Mouse (Mus musculus) ovary, adult 10 weeks (tissue): Measurements from ENCODE around the gene Kifap3. TPM values are rescaled to one million over a fixed set of nuclear protein-coding genes. Genes with fewer than 3 reads are reported as not detected.

Experiments
- polyA plus RNA-seq: library from polyadenylated mRNA; stranded (reverse); fragments of 350-450 nt; fragmentation: Illumina TruSeq; extraction: RNeasy Lipid Tissue Mini Kit (QIAGEN cat#74804); gene quantifications from one replicate; pipeline ENCODE4 v1.2.3, GENCODE M21; 2014

Kifap3 gene
- polyA plus RNA-seq = 71.0 TPM

GRCm38 (mm10) chr1:163779336-163780115 is at the start of gene Kifap3:
Kifap3 (plus strand) TSS chr1:163779583.

DNA sequence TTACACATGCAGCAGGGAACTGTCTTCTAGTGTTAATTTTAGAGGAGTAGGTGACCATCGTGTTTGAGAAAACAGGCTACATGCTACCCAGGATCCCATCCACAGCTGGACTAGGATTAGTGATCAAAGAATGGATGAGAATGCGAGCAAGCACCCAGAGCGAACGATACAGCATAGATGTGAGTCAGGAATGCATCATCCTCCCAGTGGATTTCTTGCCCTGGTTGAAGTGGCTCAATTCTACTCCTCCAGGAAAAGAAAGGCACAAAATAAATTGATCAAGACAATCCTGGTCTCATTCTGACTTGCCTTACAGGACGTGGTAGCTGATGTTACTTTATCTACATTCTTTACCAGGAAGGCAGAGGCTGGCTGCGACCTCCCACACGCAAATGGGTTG is 149.5 kb downstream of the Kifap3 start, which contains the start of gene Scyl3:
Gene Scyl3 (plus strand): TSS at position 255 of the 400 bp plus-strand sequence.

Other genes with a start within 250 kb of the Kifap3 start
- gene Mettl11b, start 54.4 kb upstream of the Kifap3 start, polyA plus RNA-seq = not detected
- 32.3 TPM for gene Scyl3, start 149.5 kb downstream of the Kifap3 start, polyA plus RNA-seq
- 22.7 TPM for gene BC055324, start 215.2 kb downstream of the Kifap3 start, polyA plus RNA-seq
- gene Mettl18, start 215.3 kb downstream of the Kifap3 start, polyA plus RNA-seq = 15.8 TPM